Mouse (Mus musculus) hindbrain, embryonic 14.5 days (tissue): Measurements from ENCODE around the gene Slc26a6. TPM values are rescaled to one million over a fixed set of nuclear protein-coding genes. Genes with fewer than 3 reads are reported as not detected.
A peak's percentile ranks its signal among the peaks of the same experiment; 100 is the strongest.

Experiments
- ATAC-seq: fragments of 200-750 bp; cut with Nextera tagmentation; 2 replicates; pipeline ENCODE4 v1.8.0; 2017; ENCODE audit warnings: moderate number of reproducible peaks, mild to moderate bottlenecking, moderate TSS enrichment, moderate library complexity; ENCODE audit not compliant: low FRiP score
- DNase-seq: peaks from one replicate; pipeline ENCODE4 v3.0.0-alpha.2; 2015; ENCODE audit warnings: low spot score
- H3K27ac ChIP-seq: fragments of 300-500 bp; sonication (generic); 2 replicates; pipeline ENCODE4 v1.5.1; 2014; ENCODE audit warnings: mild to moderate bottlenecking, moderate library complexity
- H3K27me3 ChIP-seq: fragments of 300-500 bp; sonication (generic); 2 replicates; pipeline ENCODE4 v1.6.1; 2014; ENCODE audit warnings: mild to moderate bottlenecking, low read length, mixed read lengths; ENCODE audit not compliant: control insufficient read depth, insufficient read depth
- H3K36me3 ChIP-seq: fragments of 300-500 bp; sonication (generic); replicated peaks from 2 replicates; pipeline ENCODE4 v1.6.1; 2014; ENCODE audit not compliant: control insufficient read depth, insufficient read depth
- H3K4me1 ChIP-seq: fragments of 300-500 bp; sonication (generic); replicated peaks from 2 replicates; pipeline ENCODE4 v1.6.1; 2014; ENCODE audit warnings: antibody characterized with exemption, low read length, mixed read lengths; ENCODE audit not compliant: control insufficient read depth, insufficient read depth
- H3K4me2 ChIP-seq: fragments of 300-500 bp; sonication (generic); replicated peaks from 2 replicates; pipeline ENCODE4 v1.6.1; 2014; ENCODE audit warnings: mild to moderate bottlenecking, moderate library complexity
- H3K4me3 ChIP-seq: fragments of 300-500 bp; sonication (generic); replicated peaks from 2 replicates; pipeline ENCODE4 v1.5.1; 2014; ENCODE audit warnings: mild to moderate bottlenecking, low read length
- H3K9ac ChIP-seq: fragments of 300-500 bp; sonication (generic); 2 replicates; pipeline ENCODE4 v1.6.1; 2014
- H3K9me3 ChIP-seq: fragments of 300-500 bp; sonication (generic); 2 replicates; pipeline ENCODE4 v1.6.1; 2016; ENCODE audit warnings: low read length; ENCODE audit not compliant: control insufficient read depth
- WGBS: fragments of 180-500 bp; shearing (Covaris S2); extraction: QIAGEN DNeasy Blood & Tissue Kit; methylation state at CpG from one replicate; pipeline ENCODE4 v1.1.7; 2014; 5-methylcytosine and 5-hydroxymethylcytosine counted together
- polyA plus RNA-seq: library from polyadenylated mRNA; unstranded; fragments of >200 nt; fragmentation: Nextera tagmentation; extraction: Ambion mirVana; gene quantifications from 2 replicates; pipeline ENCODE4 v1.2.1, GENCODE M21; 2014

Slc26a6 gene
- polyA plus RNA-seq, 1 experiment from 2014 or later = 19.1 TPM

- ATAC-seq (no peak), DNase-seq (no peak)
- peaks cover 95% of the 10 kb centered on the region for H3K36me3 ChIP-seq
- 9% methylated on average over 23 of the region's 23 CpGs for WGBS
- H3K27me3 ChIP-seq = peaks cover 28% of the 10 kb centered on the region
- peak overlapping the region; percentile 63 for H3K4me2 ChIP-seq
- no peak overlapping the region for H3K27ac ChIP-seq
- no peaks in the 10 kb centered on the region for H3K9me3 ChIP-seq
- H3K4me3 ChIP-seq = peak overlapping the region; percentile 29
- peaks cover 49% of the 10 kb centered on the region for H3K4me1 ChIP-seq
- peak overlapping the region; percentile 33; the same call in 1 of the 2 replicates for H3K9ac ChIP-seq
These were observed 21.4 kb upstream of the Slc26a6 start for GRCm38 (mm10) chr9:108831637-108832036.

GRCm38 (mm10) chr9:108832390-108833108 is 20.5 kb upstream of the Slc26a6 start:
- H3K4me1 ChIP-seq = peaks cover 40% of the 10 kb centered on the region
- peaks cover 28% of the 10 kb centered on the region for H3K27me3 ChIP-seq
- 9% methylated on average over 45 of the region's 46 CpGs for WGBS
- peak; percentile 70 for DNase-seq
- H3K4me3 ChIP-seq = peak overlapping the region; percentile 29
- no peak overlapping the region for H3K27ac ChIP-seq
- H3K9ac ChIP-seq = 0 out of 2 replicates have a peak overlapping the region, but pooled peaks have one; percentile 33
- H3K4me2 ChIP-seq = peak overlapping the region; percentile 63
- no peaks in the 10 kb centered on the region for H3K9me3 ChIP-seq
- peaks cover 99% of the 10 kb centered on the region for H3K36me3 ChIP-seq
- peak; percentile 88 for ATAC-seq

GRCm38 (mm10) chr9:108842989-108843388 is 10.1 kb upstream of the Slc26a6 start:
- DNase-seq (peak; percentile 26), ATAC-seq (no peak)
- no peak overlapping the region for H3K4me2 ChIP-seq
- WGBS = 29% methylated on average over 14 of the region's 14 CpGs
- H3K27me3 ChIP-seq = no peaks in the 10 kb centered on the region
- no peak overlapping the region for H3K27ac ChIP-seq
- H3K9me3 ChIP-seq = no peaks in the 10 kb centered on the region
- H3K4me3 ChIP-seq = no peak overlapping the region
- no peak overlapping the region for H3K9ac ChIP-seq
- H3K4me1 ChIP-seq = no peaks in the 10 kb centered on the region
- H3K36me3 ChIP-seq = peaks cover 99% of the 10 kb centered on the region

- Histone ChIP-seq H3K4me1 (no peaks in the 10 kb centered on the region), H3K9ac (no peak overlapping the region), H3K4me3 (no peak overlapping the region), H3K36me3 (peaks cover 98% of the 10 kb centered on the region), H3K27me3 (no peaks in the 10 kb centered on the region), H3K27ac (no peak overlapping the region), H3K9me3 (no peaks in the 10 kb centered on the region), H3K4me2 (no peak overlapping the region)
- DNase-seq = no peak
- 64% methylated on average over 5 of the region's 5 CpGs for WGBS
- ATAC-seq = no peak
These were observed 7.7 kb upstream of the Slc26a6 start for GRCm38 (mm10) chr9:108845390-108845789.

- H3K36me3 ChIP-seq = peaks cover 97% of the 10 kb centered on the region
- WGBS = 91% methylated on average over 4 of the region's 4 CpGs
- DNase-seq = no peak
These were observed 5.7 kb upstream of the Slc26a6 start for GRCm38 (mm10) chr9:108847374-108847773.

GRCm38 (mm10) chr9:108848419-108848818 is 4.7 kb upstream of the Slc26a6 start:
- Histone ChIP-seq H3K9ac (no peak overlapping the region), H3K4me3 (no peak overlapping the region), H3K4me1 (0 out of 2 replicates have a peak, but pooled peaks cover 3% of the 10 kb centered on the region), H3K27me3 (no peaks in the 10 kb centered on the region), H3K9me3 (no peaks in the 10 kb centered on the region), H3K4me2 (no peak overlapping the region), H3K36me3 (peaks cover 96% of the 10 kb centered on the region), H3K27ac (no peak overlapping the region)
- ATAC-seq (no peak), DNase-seq (no peak)
- 84% methylated on average over 17 of the region's 17 CpGs for WGBS

More at GRCm38 (mm10) chr9:108847374-108847773, 5.7 kb upstream of the Slc26a6 start:
- H3K27me3 ChIP-seq = no peaks in the 10 kb centered on the region
- no peak overlapping the region for H3K27ac ChIP-seq
- no peak overlapping the region for H3K4me3 ChIP-seq
- no peak overlapping the region for H3K9ac ChIP-seq
- no peak for ATAC-seq
- H3K9me3 ChIP-seq = no peaks in the 10 kb centered on the region
- no peak overlapping the region for H3K4me2 ChIP-seq
- H3K4me1 ChIP-seq = no peaks in the 10 kb centered on the region

GRCm38 (mm10) chr9:108853635-108854240 is 655 bp downstream of the Slc26a6 start:
- DNase-seq = peak; percentile 95
- WGBS = under 1% methylated on average over 25 of the region's 25 CpGs

GRCm38 (mm10) chr9:108854241-108854696 is 1.2 kb downstream of the Slc26a6 start:
- Histone ChIP-seq H3K27ac (peak overlapping the region; percentile 75), H3K4me3 (peak overlapping the region; percentile 59), H3K4me1 (peaks cover 12% of the 10 kb centered on the region), H3K27me3 (no peaks in the 10 kb centered on the region), H3K9ac (peak overlapping the region; percentile 64), H3K36me3 (peaks cover 57% of the 10 kb centered on the region), H3K9me3 (no peaks in the 10 kb centered on the region), H3K4me2 (peak overlapping the region; percentile 81)
- peak; percentile 81 for DNase-seq
- ATAC-seq = peak; percentile 79
- under 1% methylated on average over 28 of the region's 28 CpGs for WGBS

More at GRCm38 (mm10) chr9:108853635-108854240, 655 bp downstream of the Slc26a6 start:
- Histone ChIP-seq H3K9ac (peak overlapping the region; percentile 64), H3K4me1 (peaks cover 12% of the 10 kb centered on the region), H3K4me3 (peak overlapping the region; percentile 59), H3K9me3 (no peaks in the 10 kb centered on the region), H3K27ac (peak overlapping the region; percentile 75), H3K4me2 (peak overlapping the region; percentile 81), H3K27me3 (no peaks in the 10 kb centered on the region), H3K36me3 (peaks cover 57% of the 10 kb centered on the region)
- peak; percentile 90 for ATAC-seq

GRCm38 (mm10) chr9:108855335-108855734 is 2.3 kb downstream of the Slc26a6 start:
- H3K36me3 ChIP-seq = peaks cover 57% of the 10 kb centered on the region
- no peaks in the 10 kb centered on the region for H3K27me3 ChIP-seq
- DNase-seq (no peak), ATAC-seq (no peak)
- no peak overlapping the region for H3K27ac ChIP-seq
- peak overlapping the region; percentile 81; the same call in 1 of the 2 replicates for H3K4me2 ChIP-seq
- no peak overlapping the region for H3K4me3 ChIP-seq
- H3K4me1 ChIP-seq = peaks cover 12% of the 10 kb centered on the region
- 64% methylated on average over 5 of the region's 5 CpGs for WGBS
- no peaks in the 10 kb centered on the region for H3K9me3 ChIP-seq
- no peak overlapping the region for H3K9ac ChIP-seq
